Mouse (Mus musculus) limb, embryonic 13.5 days (tissue): Measurements from ENCODE around the gene Adrm1. TPM values are rescaled to one million over a fixed set of nuclear protein-coding genes. Genes with fewer than 3 reads are reported as not detected.

Source experiments
- ATAC-seq: fragments of 200-750 bp; cut with Nextera tagmentation; 2 replicates; pipeline ENCODE4 v1.8.0; 2017; ENCODE audit warnings: low read depth, moderate number of reproducible peaks, moderate TSS enrichment; ENCODE audit not compliant: low FRiP score
- H3K27ac ChIP-seq: fragments of 300-500 bp; sonication (generic); 2 replicates; pipeline ENCODE4 v1.5.1; 2015; ENCODE audit warnings: inconsistent platforms, mild to moderate bottlenecking, moderate library complexity
- H3K27me3 ChIP-seq: fragments of 300-500 bp; sonication (generic); 2 replicates; pipeline ENCODE4 v1.6.1; 2015; ENCODE audit warnings: mild to moderate bottlenecking, inconsistent platforms
- H3K36me3 ChIP-seq: fragments of 300-500 bp; sonication (generic); 2 replicates; pipeline ENCODE4 v1.6.1; 2015; ENCODE audit warnings: inconsistent platforms, mild to moderate bottlenecking, moderate library complexity
- H3K4me1 ChIP-seq: fragments of 300-500 bp; sonication (generic); 2 replicates; pipeline ENCODE4 v1.6.1; 2015; ENCODE audit warnings: inconsistent platforms
- H3K4me2 ChIP-seq: fragments of 300-500 bp; sonication (generic); replicated peaks from 2 replicates; pipeline ENCODE4 v1.6.1; 2015; ENCODE audit warnings: inconsistent platforms, mild to moderate bottlenecking, moderate library complexity
- H3K4me3 ChIP-seq: fragments of 300-500 bp; sonication (generic); 2 replicates; pipeline ENCODE4 v1.5.1; 2015; ENCODE audit warnings: moderate library complexity, mild to moderate bottlenecking, inconsistent platforms
- H3K9ac ChIP-seq: fragments of 300-500 bp; sonication (generic); 2 replicates; pipeline ENCODE4 v1.6.1; 2015; ENCODE audit warnings: mild to moderate bottlenecking, inconsistent platforms
- H3K9me3 ChIP-seq: fragments of 300-500 bp; sonication (generic); 2 replicates; pipeline ENCODE4 v1.6.1; 2016; ENCODE audit warnings: inconsistent platforms
- WGBS: fragments of 180-500 bp; shearing (Covaris S2); methylation state at CpG from one replicate; pipeline ENCODE4 v1.1.7; 2015; 5-methylcytosine and 5-hydroxymethylcytosine counted together
- polyA plus RNA-seq: library from polyadenylated mRNA; unstranded; fragments of >200 nt; fragmentation: Nextera tagmentation; extraction: Ambion mirVana; gene quantifications from 2 replicates; pipeline ENCODE4 v1.2.1, GENCODE M21; 2015

The Adrm1 gene
- polyA plus RNA-seq, 1 experiment from 2014 or later: 196 TPM

- Histone ChIP-seq H3K4me2 (no peak overlapping the region), H3K4me3 (no peak overlapping the region), H3K9me3 (no peaks in the 10 kb centered on the region), H3K27me3 (no peaks in the 10 kb centered on the region), H3K36me3 (peaks cover 2% of the 10 kb centered on the region), H3K27ac (no peak overlapping the region), H3K9ac (no peak overlapping the region), H3K4me1 (no peaks in the 10 kb centered on the region)
- WGBS: 89% methylated on average over 11 of the region's 11 CpGs
- no peak for ATAC-seq
These were observed 16.1 kb downstream of the Adrm1 start for GRCm38 (mm10) chr2:180187362-180187761.

DNA sequence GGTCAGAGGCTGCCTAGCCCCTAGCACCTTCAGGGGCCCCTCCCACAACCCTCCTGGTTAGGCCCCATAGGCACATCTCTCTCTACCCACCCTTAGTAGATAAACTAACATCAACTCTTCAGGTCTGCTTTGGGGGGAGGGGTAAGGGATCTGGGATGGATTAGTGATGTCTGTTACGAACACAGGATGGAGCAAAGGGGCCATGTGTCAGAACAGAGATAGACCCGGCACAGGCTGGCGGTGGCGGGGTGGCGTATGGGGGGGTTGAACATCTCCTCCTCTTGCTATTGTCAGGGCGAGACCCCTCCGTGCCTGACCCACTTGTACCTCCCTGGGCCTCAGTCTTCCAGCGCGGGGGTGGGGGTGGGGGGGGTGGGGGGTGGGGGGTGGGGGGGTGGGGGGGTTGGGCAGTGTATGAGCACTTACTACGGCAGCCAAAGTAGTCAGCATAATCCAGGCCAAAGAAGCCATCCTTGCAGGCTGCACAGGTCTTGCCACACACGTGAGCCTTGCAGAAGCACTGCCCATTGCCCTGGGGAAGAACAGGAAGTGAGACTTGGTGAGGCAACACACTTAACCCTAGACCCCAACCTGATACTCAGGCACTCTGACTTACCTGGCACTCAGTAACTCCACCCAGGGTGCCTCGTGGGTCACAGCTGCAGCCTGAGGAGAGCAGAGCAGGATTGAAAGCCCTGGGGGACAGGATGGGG lies 25.5 kb downstream of the Adrm1 start:
- no peak for ATAC-seq
- peaks cover 16% of the 10 kb centered on the region for H3K36me3 ChIP-seq
- H3K27ac ChIP-seq: no peak overlapping the region
- H3K27me3 ChIP-seq: no peaks in the 10 kb centered on the region
- H3K4me1 ChIP-seq: no peaks in the 10 kb centered on the region
- no peak overlapping the region for H3K9ac ChIP-seq
- no peak overlapping the region for H3K4me2 ChIP-seq
- no peaks in the 10 kb centered on the region for H3K9me3 ChIP-seq
- H3K4me3 ChIP-seq: no peak overlapping the region
- 71% methylated on average over 9 of the region's 12 CpGs for WGBS

DNA sequence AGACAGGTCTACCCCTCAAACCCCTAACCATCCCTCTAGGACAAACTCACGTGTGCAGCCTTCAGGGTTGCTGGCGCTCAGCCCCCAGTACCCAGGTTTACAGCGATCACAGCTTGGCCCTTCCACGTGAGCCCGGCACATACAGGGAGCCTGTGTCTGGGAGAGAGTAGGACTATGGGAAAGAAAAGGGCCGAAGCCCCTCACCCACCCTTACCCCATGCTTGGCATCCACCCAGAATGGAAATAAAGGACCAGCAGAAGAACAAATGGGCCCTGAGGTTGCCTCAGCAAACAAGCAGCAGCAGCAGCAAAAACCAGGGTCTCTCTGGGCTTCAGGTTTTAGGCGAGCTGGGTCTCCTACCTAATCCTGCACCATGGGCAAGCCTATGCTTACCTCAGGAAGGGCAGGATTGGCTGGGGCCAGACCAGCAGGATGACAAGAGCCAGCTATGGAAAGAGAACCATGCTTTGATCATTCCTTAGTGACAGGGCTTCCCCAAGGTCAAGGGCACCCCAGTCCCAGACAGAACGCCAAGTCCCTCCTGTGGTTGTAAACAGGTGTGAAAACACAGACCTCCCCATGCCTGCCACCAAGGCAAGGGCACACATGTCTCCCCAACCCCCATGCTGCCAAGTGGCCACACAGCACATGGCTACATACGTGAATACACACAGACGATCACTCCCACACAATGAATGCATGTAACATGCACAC lies 26.2 kb downstream of the Adrm1 start:
- Histone ChIP-seq H3K27ac (no peak overlapping the region), H3K9ac (no peak overlapping the region), H3K4me2 (no peak overlapping the region), H3K4me1 (no peaks in the 10 kb centered on the region), H3K9me3 (no peaks in the 10 kb centered on the region), H3K4me3 (no peak overlapping the region), H3K27me3 (no peaks in the 10 kb centered on the region), H3K36me3 (peaks cover 13% of the 10 kb centered on the region)
- no peak for ATAC-seq
- WGBS: 85% methylated on average over 10 of the region's 10 CpGs

DNA sequence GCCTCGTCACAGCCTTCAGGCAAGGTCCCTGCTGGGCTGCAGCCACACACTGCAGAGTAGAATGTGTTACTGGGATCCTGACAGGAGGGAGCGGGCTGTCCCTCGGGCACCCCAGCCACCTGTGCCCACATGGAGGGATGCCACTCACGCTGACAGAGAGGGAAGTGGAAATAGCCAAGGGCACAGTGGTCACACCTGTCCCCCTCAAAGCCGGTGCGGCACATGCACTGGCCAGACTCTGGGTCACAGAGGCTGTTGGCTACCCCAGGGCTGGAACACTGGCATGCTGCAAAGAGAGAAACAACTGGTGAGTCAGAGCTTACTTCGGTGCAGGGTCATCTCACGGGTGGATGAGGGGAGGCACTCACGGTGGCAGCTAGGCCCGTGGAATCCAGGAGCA lies 27.5 kb downstream of the Adrm1 start:
- 87% methylated on average over 10 of the region's 10 CpGs for WGBS
- H3K27me3 ChIP-seq: no peaks in the 10 kb centered on the region

GRCm38 (mm10) chr2:180200681-180201080 lies 29.4 kb downstream of the Adrm1 start:
- no peak overlapping the region for H3K4me2 ChIP-seq
- H3K9me3 ChIP-seq: no peaks in the 10 kb centered on the region
- no peak for ATAC-seq
- H3K4me1 ChIP-seq: no peaks in the 10 kb centered on the region
- H3K36me3 ChIP-seq: peaks cover 8% of the 10 kb centered on the region; the same call in 1 of the 2 replicates
- 80% methylated on average over 11 of the region's 11 CpGs for WGBS
- H3K27ac ChIP-seq: no peak overlapping the region
- H3K4me3 ChIP-seq: no peak overlapping the region
- H3K9ac ChIP-seq: no peak overlapping the region
- no peaks in the 10 kb centered on the region for H3K27me3 ChIP-seq

More for the DNA sequence above, 27.5 kb downstream of the Adrm1 start:
- ATAC-seq: no peak
- H3K36me3 ChIP-seq: peaks cover 13% of the 10 kb centered on the region
- no peaks in the 10 kb centered on the region for H3K4me1 ChIP-seq
- H3K27ac ChIP-seq: no peak overlapping the region
- H3K9ac ChIP-seq: no peak overlapping the region
- H3K9me3 ChIP-seq: no peaks in the 10 kb centered on the region
- no peak overlapping the region for H3K4me2 ChIP-seq
- no peak overlapping the region for H3K4me3 ChIP-seq

DNA sequence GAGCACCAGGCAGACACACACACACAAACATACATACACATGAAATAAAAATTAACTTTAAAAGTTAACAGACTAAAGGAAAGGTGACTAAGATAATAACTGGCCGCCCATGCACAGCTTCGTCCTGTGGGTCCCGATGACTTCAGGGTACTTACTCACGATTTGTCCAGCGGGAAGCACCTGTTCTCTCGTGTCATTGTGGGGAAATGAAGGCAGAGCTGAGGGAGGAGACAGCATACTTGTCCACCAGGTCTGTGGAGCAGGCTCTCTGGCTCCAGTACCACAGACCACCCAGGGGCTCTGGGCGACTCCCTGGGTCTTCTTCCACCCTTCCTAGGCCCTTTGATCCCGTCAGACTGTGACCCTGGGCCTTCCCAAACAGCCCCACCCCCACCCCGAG lies 30.0 kb downstream of the Adrm1 start:
- Histone ChIP-seq H3K4me1 (no peaks in the 10 kb centered on the region), H3K36me3 (peaks cover 8% of the 10 kb centered on the region; the same call in 1 of the 2 replicates), H3K4me3 (no peak overlapping the region), H3K9me3 (no peaks in the 10 kb centered on the region), H3K4me2 (no peak overlapping the region), H3K9ac (no peak overlapping the region), H3K27ac (no peak overlapping the region), H3K27me3 (no peaks in the 10 kb centered on the region)
- WGBS: 66% methylated on average over 9 of the region's 9 CpGs
- ATAC-seq: no peak

GRCm38 (mm10) chr2:180202263-180202662 lies 31.0 kb downstream of the Adrm1 start:
- Histone ChIP-seq H3K27ac (no peak overlapping the region), H3K36me3 (peaks cover 10% of the 10 kb centered on the region; the same call in 1 of the 2 replicates), H3K9ac (no peak overlapping the region), H3K4me2 (no peak overlapping the region), H3K4me3 (no peak overlapping the region), H3K9me3 (no peaks in the 10 kb centered on the region), H3K4me1 (no peaks in the 10 kb centered on the region), H3K27me3 (no peaks in the 10 kb centered on the region)
- no peak for ATAC-seq
- 90% methylated on average over 14 of the region's 14 CpGs for WGBS

- H3K27ac ChIP-seq: no peak overlapping the region
- H3K36me3 ChIP-seq: peaks cover 6% of the 10 kb centered on the region; the same call in 1 of the 2 replicates
- H3K9me3 ChIP-seq: no peaks in the 10 kb centered on the region
- 79% methylated on average over 10 of the region's 10 CpGs for WGBS
- H3K4me1 ChIP-seq: no peaks in the 10 kb centered on the region
- no peak overlapping the region for H3K4me3 ChIP-seq
- no peak for ATAC-seq
- H3K4me2 ChIP-seq: no peak overlapping the region
- H3K27me3 ChIP-seq: no peaks in the 10 kb centered on the region
- H3K9ac ChIP-seq: no peak overlapping the region
These were observed 31.5 kb downstream of the Adrm1 start for GRCm38 (mm10) chr2:180202805-180203204.

DNA sequence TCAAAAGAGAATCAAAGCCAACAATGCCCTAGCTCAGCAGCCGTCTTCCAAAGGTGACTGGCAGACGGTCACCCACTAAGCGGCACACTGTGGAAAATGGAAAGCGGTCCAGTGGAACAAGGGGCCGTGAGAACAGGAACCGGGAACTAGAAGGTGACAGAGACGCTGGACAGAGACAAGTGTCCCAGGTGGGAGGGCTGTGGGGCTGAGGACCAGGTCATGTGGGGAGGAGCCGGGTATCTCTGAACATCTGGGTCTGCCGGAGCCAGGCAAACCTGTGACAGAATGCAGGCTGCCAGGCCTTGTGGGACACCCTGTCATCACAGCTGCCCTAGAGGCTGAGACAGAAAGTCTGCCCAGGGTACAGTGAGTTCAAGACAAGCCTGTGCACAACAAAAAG lies 33.2 kb downstream of the Adrm1 start:
- 67% methylated on average over 9 of the region's 9 CpGs for WGBS
- Histone ChIP-seq H3K36me3 (peaks cover 4% of the 10 kb centered on the region; the same call in 1 of the 2 replicates), H3K4me1 (no peaks in the 10 kb centered on the region), H3K4me3 (no peak overlapping the region), H3K27me3 (no peaks in the 10 kb centered on the region), H3K27ac (no peak overlapping the region), H3K9me3 (no peaks in the 10 kb centered on the region), H3K4me2 (no peak overlapping the region), H3K9ac (no peak overlapping the region)
- ATAC-seq: no peak

- no peaks in the 10 kb centered on the region for H3K4me1 ChIP-seq
These were observed 34.0 kb downstream of the Adrm1 start for GRCm38 (mm10) chr2:180205083-180205955.

DNA sequence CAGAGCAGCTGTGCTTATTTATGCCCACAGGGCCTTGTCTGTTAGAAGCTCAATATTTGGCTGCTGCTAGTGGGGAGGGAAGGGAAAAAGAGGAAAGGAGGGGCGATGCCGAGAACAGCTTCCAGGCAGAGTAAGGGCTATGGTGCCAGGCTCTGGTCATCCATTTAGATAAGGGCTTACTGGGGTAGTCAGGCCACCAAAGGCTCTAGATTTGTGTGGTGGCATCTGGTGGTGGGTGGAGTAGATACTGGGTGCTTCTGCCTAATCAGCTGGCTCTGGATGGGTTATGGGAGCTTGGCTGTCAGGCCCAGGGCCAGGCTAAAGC lies 34.6 kb downstream of the Adrm1 start:
- no peaks in the 10 kb centered on the region for H3K9me3 ChIP-seq
- no peak for ATAC-seq
- no peak overlapping the region for H3K4me2 ChIP-seq
- H3K27ac ChIP-seq: no peak overlapping the region
- H3K9ac ChIP-seq: peak overlapping the region; percentile 8; the same call in 1 of the 2 replicates
- H3K36me3 ChIP-seq: peaks cover 4% of the 10 kb centered on the region; the same call in 1 of the 2 replicates
- WGBS: 89% methylated on average over 2 of the region's 2 CpGs
- no peak overlapping the region for H3K4me3 ChIP-seq
- H3K4me1 ChIP-seq: no peaks in the 10 kb centered on the region
- H3K27me3 ChIP-seq: no peaks in the 10 kb centered on the region

More at GRCm38 (mm10) chr2:180205083-180205955, 34.0 kb downstream of the Adrm1 start:
- Histone ChIP-seq H3K9me3 (no peaks in the 10 kb centered on the region), H3K36me3 (peaks cover 4% of the 10 kb centered on the region; the same call in 1 of the 2 replicates), H3K4me2 (no peak overlapping the region), H3K4me3 (no peak overlapping the region), H3K27ac (no peak overlapping the region), H3K27me3 (no peaks in the 10 kb centered on the region), H3K9ac (peak overlapping the region; percentile 8; the same call in 1 of the 2 replicates)
- no peak for ATAC-seq
- 86% methylated on average over 12 of the region's 12 CpGs for WGBS

DNA sequence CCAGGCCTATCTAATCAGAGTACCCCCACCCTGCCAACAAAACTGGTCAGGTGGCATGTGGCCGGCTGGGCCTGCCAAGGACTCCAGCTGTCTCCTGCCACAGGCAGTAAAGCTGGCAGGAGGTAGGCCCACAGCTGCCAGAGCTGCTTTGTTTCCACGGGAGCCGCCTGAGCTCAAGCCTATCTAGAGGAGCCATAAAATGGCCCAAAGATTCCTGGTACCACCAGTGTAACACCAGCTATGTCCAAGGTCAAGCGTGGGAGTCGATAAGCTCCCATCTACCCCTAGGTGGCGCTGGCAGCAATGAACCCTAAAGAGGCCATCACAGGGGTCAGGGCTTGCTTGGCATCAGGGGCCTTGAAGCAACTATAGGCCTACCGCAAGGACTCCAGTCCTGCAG lies 36.6 kb downstream of the Adrm1 start:
- H3K36me3 ChIP-seq: peaks cover 4% of the 10 kb centered on the region; the same call in 1 of the 2 replicates
- no peak overlapping the region for H3K9ac ChIP-seq
- no peaks in the 10 kb centered on the region for H3K4me1 ChIP-seq
- H3K4me3 ChIP-seq: no peak overlapping the region
- H3K27ac ChIP-seq: no peak overlapping the region
- H3K27me3 ChIP-seq: no peaks in the 10 kb centered on the region
- ATAC-seq: no peak
- WGBS: 61% methylated on average over 7 of the region's 7 CpGs
- H3K9me3 ChIP-seq: no peaks in the 10 kb centered on the region
- H3K4me2 ChIP-seq: no peak overlapping the region
